Mouse (Mus musculus) spleen, adult 12 weeks (tissue): ENCODE results near the gene Tshz3.

Experiments used
- DNase-seq: peaks from one replicate; pipeline ENCODE4 v3.0.0; 2022; ENCODE audit warnings: low spot score

Tshz3 gene

DNA sequence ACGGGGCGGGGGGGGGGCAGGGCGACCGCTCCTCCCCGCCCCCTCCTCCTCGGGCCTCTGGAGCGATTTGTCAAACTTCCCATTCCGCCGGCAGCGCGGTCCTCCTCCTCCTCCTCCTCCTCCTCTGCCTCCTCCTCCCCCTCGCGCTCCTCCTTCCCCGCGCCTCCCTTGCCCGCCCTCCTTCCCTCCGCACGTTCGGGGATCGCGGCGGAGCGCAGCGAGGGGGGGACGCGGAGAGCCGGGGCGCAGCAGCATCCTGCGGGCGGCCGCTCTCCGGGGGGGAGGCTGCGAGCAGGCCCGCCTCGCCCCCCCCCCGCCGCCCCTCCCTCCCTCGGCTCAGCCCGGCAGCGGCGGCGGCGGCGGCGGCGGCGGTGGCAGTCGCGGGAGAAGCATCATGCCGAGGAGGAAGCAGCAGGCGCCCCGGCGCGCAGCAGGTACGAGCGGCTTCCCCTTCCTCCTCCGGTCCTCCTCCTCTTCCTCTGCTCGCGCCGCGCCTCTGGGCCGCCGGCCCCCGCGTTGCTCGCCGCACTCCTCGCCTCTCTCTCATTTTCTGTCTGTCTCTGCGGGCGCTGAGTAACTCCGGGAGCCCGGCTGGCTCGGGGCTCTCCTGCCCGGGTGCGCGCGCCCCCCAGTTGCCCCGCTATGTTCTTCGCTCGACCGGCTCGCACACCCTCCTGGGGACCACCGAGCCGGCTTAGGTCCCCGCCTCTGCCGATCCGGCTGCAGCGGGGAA, at the start of gene Tshz3:
Gene Tshz3 (plus strand): TSS at position 263 of the 733 bp plus-strand sequence.
- DNase-seq = no peak

DNA sequence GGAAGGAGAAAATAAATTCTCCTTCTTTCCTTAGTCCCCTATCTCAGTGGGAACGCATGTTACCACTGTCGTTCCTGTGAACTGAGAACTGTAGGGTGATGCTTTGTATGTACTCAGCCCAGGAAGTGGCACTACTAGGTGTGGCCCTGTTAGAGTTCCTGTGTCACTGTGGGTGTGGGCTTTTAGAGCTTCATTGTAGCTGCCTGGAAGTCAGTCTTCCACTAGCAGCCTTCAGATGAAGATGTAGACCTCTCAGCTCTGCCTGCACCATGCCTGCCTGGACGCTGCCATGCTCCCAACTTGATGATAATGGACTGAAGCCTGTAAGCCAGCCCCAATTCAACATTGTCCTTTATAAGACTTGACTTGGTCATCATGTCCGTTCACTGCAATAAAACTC, 42.0 kb upstream of the Tshz3 start:
- DNase-seq = no peak

- no peak for DNase-seq
Measured at GRCm38 (mm10) chr7:36656401-36656800, 41.5 kb upstream of the Tshz3 start.

DNA sequence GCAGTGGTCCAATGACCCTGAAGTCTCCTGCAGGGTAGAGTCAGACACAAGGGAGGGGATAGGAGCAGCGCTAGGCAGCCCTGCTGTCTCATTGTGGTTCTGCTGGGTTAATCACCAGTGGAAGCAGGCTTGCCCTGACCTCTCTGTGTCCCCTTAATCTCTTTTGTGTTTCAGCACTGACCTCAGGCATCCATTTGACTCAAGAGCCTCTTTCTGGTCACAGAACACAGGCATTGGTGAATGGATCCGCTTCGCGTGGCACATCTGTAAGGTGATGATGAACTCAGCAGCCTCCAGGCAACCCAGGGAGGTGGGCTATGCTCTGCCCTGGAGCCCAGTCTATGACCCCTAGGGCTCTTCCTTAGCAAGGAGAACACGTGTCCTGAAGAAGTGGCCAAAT, 39.6 kb upstream of the Tshz3 start:
- no peak for DNase-seq

- no peak for DNase-seq
Measured at GRCm38 (mm10) chr7:36659265-36659664, 38.7 kb upstream of the Tshz3 start.

- no peak for DNase-seq
Measured at GRCm38 (mm10) chr7:36660654-36661053, 37.3 kb upstream of the Tshz3 start.

DNA sequence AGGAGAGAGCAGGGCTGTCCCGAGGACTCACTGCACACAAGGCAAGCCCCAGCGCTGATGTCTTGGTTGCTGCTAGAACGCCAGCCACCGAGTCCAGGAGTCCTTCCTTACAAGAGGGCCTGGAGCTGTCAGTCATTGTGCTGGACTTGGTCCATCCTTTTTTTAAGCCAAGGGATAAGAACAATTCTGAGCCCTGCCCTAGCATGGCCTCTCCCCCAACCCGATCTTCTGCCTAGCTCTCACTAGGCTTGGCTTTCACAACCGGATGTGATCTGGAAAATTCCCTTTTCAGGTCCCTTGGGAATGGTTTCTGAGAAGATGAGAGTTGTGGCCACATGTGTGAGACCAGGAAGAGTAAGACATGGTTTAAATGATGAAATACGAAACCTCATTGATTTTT, 34.5 kb upstream of the Tshz3 start:
- no peak for DNase-seq

DNA sequence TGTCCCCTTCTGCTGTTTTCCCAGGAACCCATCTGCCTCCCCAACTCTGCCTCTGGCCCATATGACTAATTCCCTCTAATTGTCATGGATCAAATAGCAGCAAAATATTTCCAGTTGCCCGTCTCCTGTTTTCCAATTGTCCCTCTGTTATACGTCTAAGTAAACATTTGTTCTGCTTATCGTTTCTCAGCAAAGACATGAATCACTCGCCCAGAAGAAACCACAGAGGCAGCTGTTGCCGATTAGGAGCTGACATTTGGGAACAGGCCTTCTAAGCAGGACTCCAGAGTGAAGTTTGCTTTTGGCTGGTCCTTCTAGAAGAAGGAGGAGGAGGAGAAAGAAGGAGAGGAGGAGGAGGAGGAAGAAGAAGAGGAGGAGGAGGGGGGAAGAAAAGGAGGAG, 30.2 kb upstream of the Tshz3 start:
- no peak for DNase-seq

GRCm38 (mm10) chr7:36678031-36678430, 19.9 kb upstream of the Tshz3 start:
- no peak for DNase-seq

- DNase-seq = no peak
Measured at GRCm38 (mm10) chr7:36678510-36678909, 19.4 kb upstream of the Tshz3 start.

GRCm38 (mm10) chr7:36679031-36679618, 18.8 kb upstream of the Tshz3 start:
- no peak for DNase-seq

DNA sequence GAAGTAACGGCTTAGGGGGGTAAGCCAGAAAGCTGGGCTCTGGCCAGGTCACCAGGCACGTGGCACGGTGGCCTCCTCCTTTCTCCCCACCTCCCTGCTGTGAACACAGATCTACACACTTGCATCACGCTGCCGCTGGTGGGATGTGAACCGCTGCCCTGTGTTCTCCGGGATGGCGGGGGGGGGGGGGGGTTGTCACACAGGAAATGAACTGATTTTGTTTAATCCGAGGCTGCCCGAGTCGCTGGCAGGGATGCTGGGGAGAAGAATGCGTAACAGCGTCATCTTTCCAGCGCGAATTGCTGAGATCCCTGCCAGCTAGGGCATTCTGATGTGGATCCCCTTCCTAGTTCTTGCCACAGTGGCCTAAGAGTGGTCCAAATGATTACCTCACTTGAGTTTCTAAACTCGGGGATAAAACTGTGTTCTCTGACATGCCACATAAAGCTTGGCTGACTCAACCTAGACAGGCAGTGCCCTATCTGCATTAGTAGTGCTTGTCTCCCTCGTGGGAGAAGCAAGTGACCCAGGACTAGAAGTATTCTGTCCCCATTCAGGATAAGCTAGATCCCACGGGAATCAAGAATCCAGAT, 18.0 kb upstream of the Tshz3 start:
- DNase-seq = no peak

DNA sequence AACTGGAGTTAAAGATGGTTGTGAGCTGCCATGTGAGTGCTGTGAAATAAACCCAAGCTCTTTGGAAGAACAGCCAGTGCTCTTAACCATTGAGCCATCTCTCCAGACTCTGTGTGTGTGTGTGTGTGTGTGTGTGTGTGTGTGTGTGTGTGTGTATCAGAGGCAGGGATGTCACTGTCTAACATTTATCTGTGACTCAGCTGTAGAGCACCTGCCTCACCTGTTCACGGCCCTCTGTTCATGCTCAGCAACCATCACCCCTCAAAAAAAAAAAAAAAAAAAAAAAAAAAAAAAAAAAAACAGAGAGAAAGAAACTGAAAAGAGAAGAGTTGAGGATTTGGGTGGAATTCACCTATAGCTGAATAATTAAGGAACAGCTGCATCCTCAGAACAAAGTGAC, 10.4 kb upstream of the Tshz3 start:
- DNase-seq = no peak

DNA sequence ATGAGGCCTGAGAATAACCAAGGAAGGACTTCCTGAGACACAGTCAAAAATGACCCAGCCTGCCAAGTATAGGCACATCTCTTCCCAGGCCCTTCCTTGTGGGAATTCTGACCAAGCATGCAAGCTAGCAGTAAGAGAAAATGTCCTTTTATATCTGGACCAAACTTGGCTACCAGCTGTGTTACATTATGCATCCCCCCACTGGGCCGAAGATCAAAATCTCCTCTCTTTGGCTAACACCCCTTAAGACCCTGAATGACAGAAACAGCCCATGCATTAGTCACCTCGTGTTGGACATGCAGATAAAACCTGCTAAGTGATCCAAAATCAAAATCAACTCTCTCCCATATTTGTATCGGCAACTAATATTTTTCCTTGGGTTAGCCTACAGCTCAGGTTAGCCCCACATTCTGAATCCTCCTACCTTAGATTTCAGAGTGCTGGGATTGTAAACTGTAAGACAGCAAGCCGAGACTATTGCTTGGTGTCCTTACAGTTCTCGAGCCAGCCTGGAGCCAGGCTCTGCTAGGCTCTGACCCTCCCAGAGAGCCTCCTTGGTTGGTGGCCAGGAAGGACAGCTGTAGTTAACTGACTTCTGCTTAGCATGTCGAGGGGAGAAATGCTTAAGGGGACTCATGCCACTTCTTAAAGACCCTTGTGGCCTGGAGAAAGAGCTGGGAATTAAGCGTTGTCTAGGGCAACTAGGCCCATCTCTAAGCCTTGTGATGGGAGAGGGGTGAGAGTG, 8.7 kb upstream of the Tshz3 start:
- DNase-seq = no peak

DNA sequence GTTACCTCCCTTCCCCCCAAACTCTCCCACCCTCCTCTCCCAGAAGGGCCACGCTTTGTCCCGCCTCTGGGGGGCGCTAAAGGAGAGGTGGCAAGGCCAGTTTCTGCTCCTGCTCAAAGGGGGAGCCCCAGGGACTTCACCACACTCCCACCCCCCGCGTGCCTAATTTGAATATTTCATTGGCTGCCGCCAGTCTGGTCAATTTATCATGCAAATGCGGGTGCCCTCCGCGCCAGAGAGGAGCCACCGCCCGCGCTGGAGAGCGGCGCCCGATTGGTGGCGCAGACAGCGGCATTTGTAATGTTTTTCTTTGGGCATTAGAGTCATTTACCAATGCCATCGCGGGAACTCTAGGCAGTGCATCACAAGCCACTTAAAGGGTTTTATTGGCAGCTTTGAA, 7.4 kb upstream of the Tshz3 start:
- no peak for DNase-seq

- no peak for DNase-seq
Measured at GRCm38 (mm10) chr7:36691617-36692016, 6.3 kb upstream of the Tshz3 start.

DNA sequence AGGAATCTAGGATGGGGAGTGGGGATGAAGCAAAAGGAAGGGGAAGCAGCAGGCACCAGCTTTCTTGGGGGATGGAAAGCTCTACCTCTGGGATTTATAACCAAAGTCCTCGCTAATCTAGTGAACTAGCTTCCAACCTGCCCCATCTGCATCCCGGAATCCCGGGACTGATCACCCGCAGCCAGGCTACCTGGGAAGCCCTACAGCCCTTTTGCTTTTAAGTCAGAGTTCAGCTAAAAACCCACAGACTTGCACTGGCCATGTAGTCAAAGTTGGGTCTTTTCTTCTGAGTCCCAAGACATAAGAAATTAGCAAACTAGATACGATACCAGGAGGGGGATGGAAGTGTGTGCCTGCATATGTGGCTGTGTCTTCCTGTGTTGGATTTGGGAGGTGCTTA, 5.5 kb upstream of the Tshz3 start:
- DNase-seq = no peak

- no peak for DNase-seq
Measured at GRCm38 (mm10) chr7:36693081-36693480, 4.8 kb upstream of the Tshz3 start.

- no peak for DNase-seq
Measured at GRCm38 (mm10) chr7:36694642-36695191, 3.2 kb upstream of the Tshz3 start.

GRCm38 (mm10) chr7:36695276-36695675, 2.6 kb upstream of the Tshz3 start:
- no peak for DNase-seq

GRCm38 (mm10) chr7:36695791-36696241, 2.1 kb upstream of the Tshz3 start:
- no peak for DNase-seq

DNA sequence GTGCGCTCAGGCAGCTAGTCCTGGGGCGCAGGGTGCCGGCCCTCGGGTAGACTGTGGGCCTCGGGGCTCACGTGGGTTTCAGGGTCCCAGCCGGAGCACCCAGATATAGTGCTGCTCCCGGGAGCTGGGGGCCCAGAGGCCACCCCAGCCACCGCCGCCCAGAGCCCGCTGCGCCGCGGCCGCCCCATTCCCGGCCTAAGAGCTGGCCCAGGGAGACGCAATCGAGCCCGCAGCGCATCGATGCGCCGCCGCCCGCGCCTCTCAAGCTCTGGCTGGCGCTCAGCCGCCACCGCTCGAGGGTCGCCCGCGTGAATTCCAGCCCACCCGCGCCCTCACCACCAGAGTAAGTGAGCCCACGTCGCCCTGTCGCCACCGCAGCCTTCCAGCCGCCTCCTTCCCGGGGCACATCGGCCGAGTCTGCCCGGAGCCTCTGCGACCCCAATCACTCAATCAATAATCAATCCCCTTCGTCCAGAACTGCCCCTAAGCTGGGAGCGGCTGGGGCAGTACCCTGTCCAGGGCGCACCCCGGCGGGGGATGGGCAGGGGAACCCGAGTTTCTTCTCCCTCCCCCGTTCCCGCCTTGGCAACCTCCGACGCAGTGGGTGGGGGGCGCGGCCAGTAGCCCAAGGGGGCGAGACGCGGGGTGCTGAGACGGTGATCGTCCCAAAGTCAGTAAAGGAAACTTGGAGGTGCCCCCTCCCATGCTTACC, 1.4 kb upstream of the Tshz3 start:
- no peak for DNase-seq
